Mouse (Mus musculus) thymus, postnatal 10 days (tissue): Measurements from ENCODE around the gene Olfr292.

Experiments used
- DNase-seq, 2 experiments: peaks; one replicate each; pipeline ENCODE4 v3.0.0; 2021; ENCODE audit warnings: low spot score in 2 of 2

Gene Olfr292

DNA sequence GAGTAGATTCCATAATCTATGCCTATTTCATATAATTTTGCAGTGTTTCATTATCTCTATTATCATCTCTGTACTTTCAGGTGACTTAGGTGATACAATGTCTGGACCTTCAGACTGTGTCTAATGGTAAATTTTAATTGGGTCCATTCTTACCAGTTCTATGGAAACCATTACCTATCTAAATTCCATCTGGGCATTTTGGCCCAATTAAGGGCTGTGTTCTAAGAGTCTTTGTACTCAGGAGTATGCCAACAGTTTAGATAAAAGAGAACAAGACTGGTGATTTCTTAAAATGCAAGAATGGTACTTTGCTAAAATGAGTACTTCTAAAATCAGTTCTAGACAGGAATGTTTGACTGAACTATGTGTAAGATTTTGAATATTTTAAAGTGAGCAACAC, at the start of gene Olfr292:
Olfr292 (plus strand) TSS at position 301 of the 400 bp plus-strand sequence.
- DNase-seq = no peak

GRCm38 (mm10) chr7:86648761-86649160, 39.4 kb upstream of the Olfr292 start, which contains the start of gene Olfr293:
Olfr293 (plus strand) TSS chr7:86649061.
- no peak for DNase-seq

DNA sequence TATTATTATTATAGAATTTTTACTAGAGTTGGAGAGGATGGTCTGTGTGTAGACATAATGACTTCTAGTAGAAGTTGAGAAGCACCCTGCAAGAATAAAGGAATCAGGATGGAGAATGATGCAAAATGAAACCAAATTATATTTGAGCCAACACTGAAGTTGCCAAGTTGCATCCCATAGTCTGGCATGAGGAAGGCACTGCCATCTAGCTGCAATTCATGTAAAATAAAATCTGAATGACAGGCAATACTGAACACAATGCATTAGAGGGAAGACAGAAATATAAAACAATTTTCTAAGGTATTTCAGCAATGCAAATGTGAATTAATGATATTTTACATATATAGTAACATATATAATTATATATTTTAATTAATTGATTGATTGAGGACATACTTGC, 36.9 kb downstream of the Olfr292 start:
- no peak for DNase-seq
